Mouse (Mus musculus): ENCODE results near the gene Hoxa7. TPM values are rescaled to one million over a fixed set of nuclear protein-coding genes. Genes with fewer than 3 reads are reported as not detected.

The Hoxa7 gene
- polyA plus RNA-seq, 1 experiment from 2014 or later, result 0.34 TPM

- Histone ChIP-seq H3K4me2 (ENCODE audit: low read depth, low read length) (no peak overlapping the region), H3K36me3 (replicated peaks; ENCODE audit: control insufficient read depth, insufficient read depth, low read depth, low read length) (no peaks in the 10 kb centered on the region), H3K9me3 (replicated peaks; ENCODE audit: control insufficient read depth, low read length) (no peaks in the 10 kb centered on the region), H3K27ac (replicated peaks; ENCODE audit: low read depth, low read length) (no peak overlapping the region), H3K4me1 (ENCODE audit: control insufficient read depth, insufficient read depth, low read length) (no peaks in the 10 kb centered on the region), H3K4me3 (ENCODE audit: low read depth, low read length) (no peak overlapping the region), H3K9ac (replicated peaks; ENCODE audit: low read length) (no peak overlapping the region), H3K27me3 (ENCODE audit: control insufficient read depth, insufficient read depth, low read length) (peaks cover 88% of the 10 kb centered on the region)
- no peak for DNase-seq (ENCODE audit: low spot score)
- WGBS, result 2% methylated on average over 43 of the region's 44 CpGs
- no peak; the same call in 1 of the 2 replicates for ATAC-seq (replicated peaks; ENCODE audit: insufficient number of reproducible peaks, low FRiP score, low TSS enrichment, low read depth)
These were observed 8.1 kb upstream of the Hoxa7 start for GRCm38 (mm10) chr6:52229558-52230416.

- Histone ChIP-seq H3K36me3 (replicated peaks; ENCODE audit: control insufficient read depth, insufficient read depth, low read depth, low read length) (no peaks in the 10 kb centered on the region), H3K27me3 (ENCODE audit: control insufficient read depth, insufficient read depth, low read length) (peaks cover 87% of the 10 kb centered on the region), H3K4me2 (ENCODE audit: low read depth, low read length) (no peak overlapping the region), H3K9me3 (replicated peaks; ENCODE audit: control insufficient read depth, low read length) (no peaks in the 10 kb centered on the region), H3K4me3 (ENCODE audit: low read depth, low read length) (no peak overlapping the region), H3K4me1 (ENCODE audit: control insufficient read depth, insufficient read depth, low read length) (no peaks in the 10 kb centered on the region), H3K27ac (replicated peaks; ENCODE audit: low read depth, low read length) (no peak overlapping the region), H3K9ac (replicated peaks; ENCODE audit: low read length) (no peak overlapping the region)
- ATAC-seq (replicated peaks; ENCODE audit: insufficient number of reproducible peaks, low FRiP score, low TSS enrichment, low read depth), result no peak
- WGBS, result 1% methylated on average over 38 of the region's 38 CpGs
- DNase-seq (ENCODE audit: low spot score), result no peak
These were observed 7.1 kb upstream of the Hoxa7 start for GRCm38 (mm10) chr6:52228475-52229465.

DNA sequence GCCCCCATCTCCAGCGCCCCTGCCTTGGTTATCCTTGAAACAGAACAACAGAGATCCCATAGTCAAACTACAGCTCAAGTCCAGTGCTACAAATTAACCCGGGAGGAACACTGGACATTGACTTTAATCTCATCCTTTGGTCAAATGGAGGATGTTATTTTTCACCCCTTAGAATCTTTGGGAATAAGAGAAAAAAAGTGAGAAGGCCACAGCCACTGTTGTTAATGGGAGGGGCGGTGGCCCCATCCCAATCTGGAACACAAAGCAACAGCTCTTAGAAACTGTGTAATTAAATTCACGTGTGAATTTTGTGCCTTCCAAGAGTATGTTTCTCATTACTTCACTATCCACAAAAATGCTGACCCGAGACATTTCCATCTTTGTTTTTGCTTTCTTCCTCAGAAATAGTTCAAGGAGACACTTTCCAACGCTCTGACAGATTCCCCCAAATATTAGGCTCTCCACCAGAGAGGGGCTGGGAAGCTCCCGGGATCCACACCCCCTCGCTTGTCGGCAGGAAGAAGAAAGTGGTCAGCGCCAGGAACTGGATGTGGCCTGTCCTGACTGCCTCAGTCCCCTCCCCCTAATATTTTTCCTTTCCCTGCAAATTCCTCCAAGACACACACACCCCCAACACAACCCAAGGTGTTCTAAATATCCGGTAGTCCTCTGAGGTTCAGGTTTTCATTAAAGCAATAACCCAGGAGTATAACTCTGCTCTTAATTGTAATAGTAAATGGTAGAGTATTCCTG, 6.0 kb upstream of the Hoxa7 start:
- peaks cover 82% of the 10 kb centered on the region for H3K27me3 ChIP-seq (ENCODE audit: control insufficient read depth, insufficient read depth, low read length)
- ATAC-seq (replicated peaks; ENCODE audit: insufficient number of reproducible peaks, low FRiP score, low TSS enrichment, low read depth) (no peak), DNase-seq (ENCODE audit: low spot score) (no peak)
- H3K36me3 ChIP-seq (replicated peaks; ENCODE audit: control insufficient read depth, insufficient read depth, low read depth, low read length), result no peaks in the 10 kb centered on the region
- no peak overlapping the region for H3K4me2 ChIP-seq (ENCODE audit: low read depth, low read length)
- no peaks in the 10 kb centered on the region for H3K9me3 ChIP-seq (replicated peaks; ENCODE audit: control insufficient read depth, low read length)
- no peak overlapping the region for H3K4me3 ChIP-seq (ENCODE audit: low read depth, low read length)
- 2% methylated on average over 11 of the region's 11 CpGs for WGBS
- H3K4me1 ChIP-seq (ENCODE audit: control insufficient read depth, insufficient read depth, low read length), result no peaks in the 10 kb centered on the region
- no peak overlapping the region for H3K9ac ChIP-seq (replicated peaks; ENCODE audit: low read length)
- no peak overlapping the region for H3K27ac ChIP-seq (replicated peaks; ENCODE audit: low read depth, low read length)

DNA sequence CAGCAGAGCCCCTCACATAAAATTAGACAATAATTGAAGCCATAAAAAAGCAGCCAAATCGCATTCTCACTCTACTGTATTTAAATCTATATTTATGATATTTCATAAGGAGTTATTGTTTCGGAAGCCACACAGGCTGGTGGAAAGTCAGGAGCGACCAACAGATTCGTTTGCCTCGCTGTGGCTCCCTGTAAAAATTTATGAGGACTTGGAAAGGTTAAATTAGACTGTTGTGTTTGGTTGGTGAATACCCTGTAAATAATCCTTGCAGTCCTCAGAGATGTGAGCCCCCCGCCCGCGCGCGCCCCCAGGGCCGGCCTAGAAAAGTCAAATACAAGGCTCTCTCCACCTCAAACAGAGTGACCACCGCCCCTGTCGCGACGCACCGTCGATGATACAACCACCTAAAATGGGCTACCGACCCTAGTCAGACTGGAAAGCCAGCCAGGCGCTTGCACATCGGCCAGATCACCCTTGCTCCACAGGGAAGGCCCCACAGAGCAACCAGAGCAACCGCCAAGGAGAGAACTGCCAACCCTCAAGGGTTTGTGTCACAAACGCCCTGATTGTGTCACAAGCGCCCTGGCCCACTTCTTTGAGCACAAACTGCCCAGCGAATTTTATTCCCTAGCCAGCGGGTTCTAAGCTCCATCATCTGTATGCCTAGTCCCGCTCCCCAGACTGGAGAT, 5.1 kb upstream of the Hoxa7 start:
- H3K4me2 ChIP-seq (ENCODE audit: low read depth, low read length), result no peak overlapping the region
- ATAC-seq (replicated peaks; ENCODE audit: insufficient number of reproducible peaks, low FRiP score, low TSS enrichment, low read depth) (no peak), DNase-seq (ENCODE audit: low spot score) (no peak)
- H3K27me3 ChIP-seq (ENCODE audit: control insufficient read depth, insufficient read depth, low read length), result peaks cover 82% of the 10 kb centered on the region
- H3K9me3 ChIP-seq (replicated peaks; ENCODE audit: control insufficient read depth, low read length), result no peaks in the 10 kb centered on the region
- 2% methylated on average over 26 of the region's 26 CpGs for WGBS
- H3K9ac ChIP-seq (replicated peaks; ENCODE audit: low read length), result no peak overlapping the region
- no peaks in the 10 kb centered on the region for H3K36me3 ChIP-seq (replicated peaks; ENCODE audit: control insufficient read depth, insufficient read depth, low read depth, low read length)
- no peak overlapping the region for H3K4me3 ChIP-seq (ENCODE audit: low read depth, low read length)
- no peak overlapping the region for H3K27ac ChIP-seq (replicated peaks; ENCODE audit: low read depth, low read length)
- H3K4me1 ChIP-seq (ENCODE audit: control insufficient read depth, insufficient read depth, low read length), result no peaks in the 10 kb centered on the region

DNA sequence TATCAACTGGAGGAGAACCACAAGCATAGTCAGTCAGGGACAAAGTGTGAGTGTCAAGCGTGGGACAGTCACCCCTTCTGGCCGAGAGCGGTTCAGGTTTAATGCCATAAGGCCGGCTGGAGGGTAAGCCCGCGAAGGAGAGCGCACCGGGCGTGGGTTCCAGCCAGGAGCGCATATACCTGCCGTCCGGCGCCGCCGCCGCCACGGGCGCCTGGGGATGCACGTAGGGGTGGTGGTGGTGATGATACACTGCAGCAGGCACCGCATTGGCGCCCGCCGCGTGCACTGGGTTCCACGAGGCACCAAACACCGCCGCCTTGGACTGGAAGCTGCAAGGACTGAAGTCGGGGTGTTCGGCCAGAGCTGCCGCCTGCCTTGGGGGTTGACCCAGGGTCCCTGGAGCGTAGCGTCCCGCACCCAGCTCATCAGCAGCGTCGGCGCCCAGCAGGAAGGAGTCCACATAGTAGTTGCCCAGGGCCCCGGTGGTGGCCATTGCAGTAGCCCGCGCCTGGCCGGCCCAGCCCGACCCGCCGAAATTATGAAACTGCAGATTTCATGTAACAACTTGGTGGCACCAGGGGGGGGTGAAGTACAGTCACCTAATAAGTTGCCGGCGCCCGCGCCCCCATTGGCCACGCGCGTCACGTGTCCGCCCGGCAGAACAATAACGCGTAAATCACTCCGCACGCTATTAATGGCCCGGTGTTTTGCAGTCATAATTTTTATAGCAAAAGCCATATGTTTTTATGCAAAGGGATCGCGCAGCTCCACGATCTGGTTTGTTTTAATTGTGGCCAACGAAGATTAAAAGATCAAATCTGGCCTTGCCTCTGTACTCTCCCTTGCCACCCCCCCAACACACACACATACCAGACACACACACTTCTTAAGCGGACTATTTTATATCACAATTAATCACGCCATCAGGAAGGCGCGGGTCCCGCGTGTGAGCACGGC, 4.2 kb upstream of the Hoxa7 start:
- WGBS, result 2% methylated on average over 69 of the region's 69 CpGs
- no peaks in the 10 kb centered on the region for H3K4me1 ChIP-seq (ENCODE audit: control insufficient read depth, insufficient read depth, low read length)
- H3K9me3 ChIP-seq (replicated peaks; ENCODE audit: control insufficient read depth, low read length), result no peaks in the 10 kb centered on the region
- no peak overlapping the region for H3K27ac ChIP-seq (replicated peaks; ENCODE audit: low read depth, low read length)
- no peak for ATAC-seq (replicated peaks; ENCODE audit: insufficient number of reproducible peaks, low FRiP score, low TSS enrichment, low read depth)
- H3K36me3 ChIP-seq (replicated peaks; ENCODE audit: control insufficient read depth, insufficient read depth, low read depth, low read length), result no peaks in the 10 kb centered on the region
- H3K4me3 ChIP-seq (ENCODE audit: low read depth, low read length), result no peak overlapping the region
- no peak overlapping the region for H3K4me2 ChIP-seq (ENCODE audit: low read depth, low read length)
- H3K9ac ChIP-seq (replicated peaks; ENCODE audit: low read length), result no peak overlapping the region
- H3K27me3 ChIP-seq (ENCODE audit: control insufficient read depth, insufficient read depth, low read length), result peaks cover 84% of the 10 kb centered on the region
- DNase-seq (ENCODE audit: low spot score), result no peak

DNA sequence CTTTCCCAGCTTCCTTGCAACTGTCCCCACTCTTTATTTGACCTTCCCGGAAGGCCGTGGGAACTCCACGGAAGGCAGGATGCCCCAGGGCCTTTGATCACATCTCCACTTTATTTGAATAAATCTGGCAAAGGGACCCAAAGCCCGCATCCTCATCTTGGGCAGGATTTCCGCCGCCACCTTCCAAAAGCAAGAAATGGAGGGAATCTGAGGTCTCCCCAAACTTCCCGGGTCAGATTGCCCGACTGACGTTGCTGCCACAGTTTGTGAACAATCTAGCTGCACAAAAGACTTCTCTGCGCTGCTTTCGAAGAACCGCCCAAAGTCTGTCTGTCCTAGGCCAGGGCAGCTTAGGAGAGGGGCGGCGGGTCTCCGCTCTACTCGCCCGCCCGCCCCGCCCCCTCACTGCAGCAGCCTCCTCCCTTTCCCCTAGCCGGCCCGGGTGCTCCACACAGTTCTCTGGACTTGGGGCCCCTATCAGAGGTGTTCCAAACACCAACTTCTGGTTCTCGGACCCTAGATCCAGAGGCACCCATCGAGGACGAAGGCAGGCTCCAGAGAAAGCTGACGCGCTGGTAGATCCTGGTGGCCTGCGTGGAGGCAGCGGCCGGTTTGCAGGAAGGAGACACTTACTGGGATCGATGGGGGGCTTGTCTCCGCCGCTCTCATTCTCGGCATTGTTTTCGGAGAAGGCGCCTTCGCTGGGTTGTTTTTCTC, 3.4 kb upstream of the Hoxa7 start:
- H3K27ac ChIP-seq (replicated peaks; ENCODE audit: low read depth, low read length), result no peak overlapping the region
- DNase-seq (ENCODE audit: low spot score) (no peak), ATAC-seq (replicated peaks; ENCODE audit: insufficient number of reproducible peaks, low FRiP score, low TSS enrichment, low read depth) (no peak)
- peaks cover 82% of the 10 kb centered on the region for H3K27me3 ChIP-seq (ENCODE audit: control insufficient read depth, insufficient read depth, low read length)
- no peak overlapping the region for H3K4me3 ChIP-seq (ENCODE audit: low read depth, low read length)
- no peaks in the 10 kb centered on the region for H3K9me3 ChIP-seq (replicated peaks; ENCODE audit: control insufficient read depth, low read length)
- no peak overlapping the region for H3K9ac ChIP-seq (replicated peaks; ENCODE audit: low read length)
- 1% methylated on average over 36 of the region's 36 CpGs for WGBS
- no peaks in the 10 kb centered on the region for H3K4me1 ChIP-seq (ENCODE audit: control insufficient read depth, insufficient read depth, low read length)
- no peak overlapping the region for H3K4me2 ChIP-seq (ENCODE audit: low read depth, low read length)
- no peaks in the 10 kb centered on the region for H3K36me3 ChIP-seq (replicated peaks; ENCODE audit: control insufficient read depth, insufficient read depth, low read depth, low read length)

Data from embryonic facial prominence, embryonic 11.5 days (tissue).